Mouse (Mus musculus): ENCODE results near the gene Ppard.

Ppard gene

GRCm38 (mm10) chr17:28224615-28225014, 7.9 kb upstream of the Ppard start:
- no peak for DNase-seq

- DNase-seq, result peak; percentile 94
These were observed 6.5 kb upstream of the Ppard start for GRCm38 (mm10) chr17:28226014-28226413.

- DNase-seq, result no peak
These were observed 2.0 kb upstream of the Ppard start for GRCm38 (mm10) chr17:28230486-28230885.

- DNase-seq, result no peak
These were observed 1.3 kb upstream of the Ppard start for GRCm38 (mm10) chr17:28231026-28231736.

GRCm38 (mm10) chr17:28233091-28233731, 711 bp downstream of the Ppard start:
- DNase-seq, result peak; percentile 66

- no peak for DNase-seq
These were observed 2.1 kb downstream of the Ppard start for GRCm38 (mm10) chr17:28234641-28235040.

- DNase-seq, result no peak
These were observed 3.6 kb downstream of the Ppard start for GRCm38 (mm10) chr17:28235982-28236635.

- DNase-seq, result no peak
These were observed 4.1 kb downstream of the Ppard start for GRCm38 (mm10) chr17:28236636-28237015.

GRCm38 (mm10) chr17:28237362-28237761, 4.9 kb downstream of the Ppard start:
- no peak for DNase-seq

- no peak for DNase-seq
These were observed 5.4 kb downstream of the Ppard start for GRCm38 (mm10) chr17:28237874-28238273.

- no peak for DNase-seq
These were observed 8.3 kb downstream of the Ppard start for GRCm38 (mm10) chr17:28240846-28241245.

- peak; percentile 68 for DNase-seq
These were observed 9.8 kb downstream of the Ppard start for GRCm38 (mm10) chr17:28242296-28242695.

GRCm38 (mm10) chr17:28244214-28244613, 11.7 kb downstream of the Ppard start:
- DNase-seq, result no peak

- DNase-seq, result no peak
These were observed 12.2 kb downstream of the Ppard start for GRCm38 (mm10) chr17:28244714-28245113.

GRCm38 (mm10) chr17:28246640-28247039, 14.1 kb downstream of the Ppard start:
- no peak for DNase-seq

- peak; percentile 67 for DNase-seq
These were observed 15.1 kb downstream of the Ppard start for GRCm38 (mm10) chr17:28247613-28248012.

- DNase-seq, result no peak
These were observed 16.6 kb downstream of the Ppard start for GRCm38 (mm10) chr17:28249062-28249461.

- DNase-seq, result no peak
These were observed 19.2 kb downstream of the Ppard start for GRCm38 (mm10) chr17:28251579-28252280.

GRCm38 (mm10) chr17:28252281-28252648, 19.8 kb downstream of the Ppard start:
- DNase-seq, result no peak

- no peak for DNase-seq
These were observed 20.7 kb downstream of the Ppard start for GRCm38 (mm10) chr17:28253216-28253615.

GRCm38 (mm10) chr17:28254804-28255203, 22.3 kb downstream of the Ppard start:
- DNase-seq, result no peak

- DNase-seq, result no peak
These were observed 23.2 kb downstream of the Ppard start for GRCm38 (mm10) chr17:28255651-28256050.

GRCm38 (mm10) chr17:28256651-28257328, 24.3 kb downstream of the Ppard start:
- DNase-seq, result peak; percentile 86
